Mouse (Mus musculus) liver, adult (tissue): ENCODE measurements around the gene Krr1.

Experiments used
- GATA4 ChIP-seq: IDR thresholded peaks from 2 replicates; pipeline ENCODE4 v1.6.1; 2014; ENCODE audit warnings: mild to moderate bottlenecking, low read length; ENCODE audit not compliant: insufficient replicate concordance

Krr1 gene

GRCm38 (mm10) chr10:111957271-111958045 lies 15.0 kb upstream of the Krr1 start:
- TF ChIP-seq GATA4, result no peak

GRCm38 (mm10) chr10:111958046-111958421 lies 14.4 kb upstream of the Krr1 start:
- TF ChIP-seq GATA4, result no peak

- no peak for TF ChIP-seq GATA4
Observed at GRCm38 (mm10) chr10:111959353-111959752, 13.1 kb upstream of the Krr1 start.

GRCm38 (mm10) chr10:111960459-111960858 lies 12.0 kb upstream of the Krr1 start:
- no peak for TF ChIP-seq GATA4

GRCm38 (mm10) chr10:111966394-111966793 lies 6.1 kb upstream of the Krr1 start:
- TF ChIP-seq GATA4, result no peak

GRCm38 (mm10) chr10:111971929-111972328 lies 535 bp upstream of the Krr1 start:
- TF ChIP-seq GATA4, result no peak

GRCm38 (mm10) chr10:111977584-111977983 lies 5.1 kb downstream of the Krr1 start:
- no peak for TF ChIP-seq GATA4

GRCm38 (mm10) chr10:111983070-111983469 lies 10.6 kb downstream of the Krr1 start:
- TF ChIP-seq GATA4, result no peak

GRCm38 (mm10) chr10:111986453-111986852 lies 14.0 kb downstream of the Krr1 start:
- no peak for TF ChIP-seq GATA4

GRCm38 (mm10) chr10:111995803-111996548 lies 23.5 kb downstream of the Krr1 start:
- TF ChIP-seq GATA4, result no peak

- no peak for TF ChIP-seq GATA4
Observed at GRCm38 (mm10) chr10:111996549-111996904, 24.1 kb downstream of the Krr1 start.

GRCm38 (mm10) chr10:111996911-111997347 lies 24.5 kb downstream of the Krr1 start:
- no peak for TF ChIP-seq GATA4

GRCm38 (mm10) chr10:111997671-111998070 lies 25.2 kb downstream of the Krr1 start:
- TF ChIP-seq GATA4, result no peak

- no peak for TF ChIP-seq GATA4
Observed at GRCm38 (mm10) chr10:111999765-112000164, 27.3 kb downstream of the Krr1 start.

GRCm38 (mm10) chr10:112000568-112000967 lies 28.1 kb downstream of the Krr1 start:
- no peak for TF ChIP-seq GATA4

- no peak for TF ChIP-seq GATA4
Observed at GRCm38 (mm10) chr10:112001350-112001749, 28.9 kb downstream of the Krr1 start.
